In genomic region chr8:71383396-71383795, GRCm38 (mm10) we compare ENCODE assay signal across 9 mouse cellular contexts. TPM values are rescaled to one million over a fixed set of nuclear protein-coding genes. Genes with fewer than 3 reads are reported as not detected.
DNase-seq lines count a peak whose midpoint lies in the region; ATAC-seq lines count a peak whose summit lies in the region.
"Had no signal": no experiment of that assay in that cellular context is flagged by ENCODE, and none has a peak within 500 bp of the region (broad histone marks: within the 10 kb centered on the region; RNA-seq: fewer than 3 reads in every experiment).

No protein-coding gene starts in this region.

- H3K4me2 ChIP-seq in kidney, embryonic 14.5 days (replicated peaks; ENCODE audit: low read depth, low read length) = no peak overlapping the region
- H3K4me2 ChIP-seq in midbrain, embryonic 15.5 days = no peak overlapping the region

- peak; percentile 95 for DNase-seq in heart, adult 11 months
- no peak for DNase-seq in heart, postnatal 14 days
- peak; percentile 58 for DNase-seq in embryo, embryonic 10 days (ENCODE audit: low spot score)
- no peak for DNase-seq in cerebellum, adult 8-10 months
- no peak for DNase-seq in thymus, postnatal 10 days (ENCODE audit: low spot score in 2 of 2)
- no peak for DNase-seq in heart, postnatal 10 days
- DNase-seq: gastrocnemius, postnatal 25 days had no signal

- H3K4me1 ChIP-seq in kidney, embryonic 14.5 days (ENCODE audit: control insufficient read depth, insufficient read depth, low read length) = peaks cover 33% of the 10 kb centered on the region
- peaks cover 37% of the 10 kb centered on the region for H3K4me1 ChIP-seq in midbrain, embryonic 15.5 days

- H3K9me3 ChIP-seq in kidney, embryonic 14.5 days (ENCODE audit: control insufficient read depth, low read length) = no peaks in the 10 kb centered on the region
- H3K9me3 ChIP-seq in midbrain, embryonic 15.5 days = no peaks in the 10 kb centered on the region

- intact Hi-C loops in heart, postnatal 14 days (cut with DNase I) = loop anchor here (5.0 kb wide), 1 partner anchor 79 kb away; the partner anchor contains the start of genes Abhd8 and Mrpl34
- intact Hi-C loops in heart, postnatal 10 days (cut with DNase I) = no loop called here

- H3K36me3 ChIP-seq in kidney, embryonic 14.5 days (ENCODE audit: control insufficient read depth, insufficient read depth, low read length) = peaks cover 1% of the 10 kb centered on the region; the same call in 1 of the 2 replicates
- H3K36me3 ChIP-seq in midbrain, embryonic 15.5 days (replicated peaks) = no peaks in the 10 kb centered on the region

- H3K4me3 ChIP-seq in kidney, embryonic 14.5 days (ENCODE audit: low read length) = no peak overlapping the region
- no peak overlapping the region for H3K4me3 ChIP-seq in midbrain, embryonic 15.5 days

- no peak overlapping the region; the same call in 1 of the 2 replicates for H3K9ac ChIP-seq in kidney, embryonic 14.5 days (ENCODE audit: low read depth, low read length)
- no peak overlapping the region for H3K9ac ChIP-seq in midbrain, embryonic 15.5 days

- 15% methylated on average over 12 of the region's 12 CpGs for WGBS in kidney, embryonic 14.5 days
- 8% methylated on average over 12 of the region's 12 CpGs for WGBS in midbrain, embryonic 15.5 days

- H3K27me3 ChIP-seq in kidney, embryonic 14.5 days (ENCODE audit: control insufficient read depth, insufficient read depth, low read length) = no peaks in the 10 kb centered on the region
- no peaks in the 10 kb centered on the region for H3K27me3 ChIP-seq in midbrain, embryonic 15.5 days (replicated peaks)

- H3K27ac ChIP-seq in kidney, embryonic 14.5 days (ENCODE audit: low read depth, low read length) = peak overlapping the region; percentile 97
- peak overlapping the region; percentile 85 for H3K27ac ChIP-seq in midbrain, embryonic 15.5 days

- no peak for ATAC-seq in kidney, embryonic 14.5 days (ENCODE audit: low FRiP score, low TSS enrichment)
- no peak for ATAC-seq in midbrain, embryonic 15.5 days (replicated peaks)

RNA-seq across cellular contexts. Expression of gene Nr2f6, which starts 1.6 kb away (rescaled TPM):
- total RNA-seq in heart, postnatal 14 days (2021) = 10 to 100 TPM; 48.5 to 52.3 TPM
- polyA plus RNA-seq in kidney, embryonic 14.5 days (2014; fragmentation: Nextera tagmentation; extraction: Ambion mirVana) = 134 and 149 TPM in 2 replicates
- polyA plus RNA-seq in midbrain, embryonic 15.5 days (2015; fragmentation: Nextera tagmentation; extraction: Ambion mirVana) = 25.0 and 28.7 TPM in 2 replicates
- 10 to 100 TPM; 57.8 to 60.1 TPM for total RNA-seq in heart, postnatal 10 days (2021)

RNA-seq across cellular contexts. Expression of gene Ushbp1, which starts 12.2 kb away (rescaled TPM):
- total RNA-seq in heart, postnatal 14 days (2021) = 10 to 100 TPM; 40.5 to 45.1 TPM
- polyA plus RNA-seq in kidney, embryonic 14.5 days (2014; fragmentation: Nextera tagmentation; extraction: Ambion mirVana) = 10.4 and 12.3 TPM in 2 replicates
- 7.4 and 7.7 TPM in 2 replicates for polyA plus RNA-seq in midbrain, embryonic 15.5 days (2015; fragmentation: Nextera tagmentation; extraction: Ambion mirVana)
- total RNA-seq in heart, postnatal 10 days (2021) = 10 to 100 TPM; 38.0 to 42.7 TPM

RNA-seq across cellular contexts. Expression of gene Ocel1, which starts 12.3 kb away (rescaled TPM):
- total RNA-seq in heart, postnatal 14 days (2021) = 10 to 100 TPM; 10.4 to 10.7 TPM
- 4.6 and 5.2 TPM in 2 replicates for polyA plus RNA-seq in kidney, embryonic 14.5 days (2014; fragmentation: Nextera tagmentation; extraction: Ambion mirVana)
- polyA plus RNA-seq in midbrain, embryonic 15.5 days (2015; fragmentation: Nextera tagmentation; extraction: Ambion mirVana) = 6.5 and 6.8 TPM in 2 replicates
- 10 to 100 TPM; 10.8 to 11.3 TPM for total RNA-seq in heart, postnatal 10 days (2021)

RNA-seq across cellular contexts. Expression of gene Babam1, which starts 13.3 kb away (rescaled TPM):
- 10 to 100 TPM; 57.0 to 62.9 TPM for total RNA-seq in heart, postnatal 14 days (2021)
- 107 and 125 TPM in 2 replicates for polyA plus RNA-seq in kidney, embryonic 14.5 days (2014; fragmentation: Nextera tagmentation; extraction: Ambion mirVana)
- polyA plus RNA-seq in midbrain, embryonic 15.5 days (2015; fragmentation: Nextera tagmentation; extraction: Ambion mirVana) = 101 and 102 TPM in 2 replicates
- total RNA-seq in heart, postnatal 10 days (2021) = 10 to 100 TPM; 65.1 to 65.7 TPM

RNA-seq across cellular contexts. Expression of gene Use1, which starts 16.7 kb away (rescaled TPM):
- total RNA-seq in heart, postnatal 14 days (2021) = 100 to 1,000 TPM in 1 of 2 experiments, 10 to 100 TPM in 1; 96.5 to 108 TPM
- 112 and 115 TPM in 2 replicates for polyA plus RNA-seq in kidney, embryonic 14.5 days (2014; fragmentation: Nextera tagmentation; extraction: Ambion mirVana)
- 117 and 119 TPM in 2 replicates for polyA plus RNA-seq in midbrain, embryonic 15.5 days (2015; fragmentation: Nextera tagmentation; extraction: Ambion mirVana)
- total RNA-seq in heart, postnatal 10 days (2021) = 100 to 1,000 TPM; 110 to 116 TPM

Comparison
In these comparisons a context has a peak if more than half of its experiments do, and no peak if none do; other contexts are left out.
1. DNase-seq: peak in heart, adult 11 months (single experiment) and embryo, embryonic 10 days (single experiment); none in heart, postnatal 14 days (0 of 2), cerebellum, adult 8-10 months (single experiment), thymus, postnatal 10 days (0 of 2) and heart, postnatal 10 days (0 of 2).